Mouse (Mus musculus): ENCODE data around the gene Rybp. TPM values are rescaled to one million over a fixed set of nuclear protein-coding genes. Genes with fewer than 3 reads are reported as not detected.

Rybp gene
- total RNA-seq, 1 experiment from 2014 or later = 26.6 TPM

- peak; percentile 27 for DNase-seq
Observed at GRCm38 (mm10) chr6:100188883-100189743, 98.2 kb downstream of the Rybp start.

DNA sequence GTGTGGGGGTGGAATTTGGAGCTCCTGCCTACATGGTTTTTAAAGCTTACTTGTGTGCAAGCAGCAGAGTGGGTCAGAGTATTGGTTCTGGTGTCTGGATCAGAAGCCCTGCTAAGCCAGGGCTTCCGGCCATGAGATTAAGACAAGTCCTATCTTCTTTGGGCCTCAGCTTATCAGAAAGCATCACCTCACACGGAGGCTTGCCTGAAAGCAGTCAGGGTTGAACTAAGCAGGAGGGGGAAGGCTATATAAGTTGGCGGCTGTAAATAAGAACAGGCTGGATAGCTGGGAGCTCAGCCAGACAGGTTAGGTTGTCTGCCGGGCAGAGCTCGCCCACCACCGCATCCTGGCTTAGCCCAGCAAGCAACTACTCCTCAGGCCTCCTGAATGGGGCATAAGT, 99.5 kb downstream of the Rybp start:
- no peak for DNase-seq

DNA sequence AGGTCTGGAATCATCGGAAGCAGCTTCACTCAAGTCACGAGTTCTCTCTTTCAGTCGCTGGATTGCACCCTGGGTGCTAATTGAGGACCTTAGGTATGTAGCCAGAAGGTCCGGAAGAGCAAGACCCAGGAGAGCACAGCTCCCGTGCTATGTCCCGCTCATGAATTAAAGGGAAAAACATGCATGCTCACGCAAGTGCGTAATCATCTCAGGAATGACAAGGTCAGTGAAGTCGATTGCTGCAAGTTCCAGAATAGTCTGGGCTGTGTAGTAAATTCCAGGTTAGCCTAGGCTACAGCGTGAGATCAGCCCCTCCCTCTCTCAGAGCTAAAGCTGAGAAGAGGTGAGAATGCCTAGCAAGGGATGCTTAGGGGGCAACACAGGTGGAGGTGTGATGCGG, 100.5 kb downstream of the Rybp start:
- DNase-seq = no peak

GRCm38 (mm10) chr6:100185524-100185923, 101.8 kb downstream of the Rybp start:
- no peak for DNase-seq

- DNase-seq = peak; percentile 21
Observed at GRCm38 (mm10) chr6:100183344-100183743, 103.9 kb downstream of the Rybp start.

- DNase-seq = no peak
Observed at GRCm38 (mm10) chr6:100180883-100181262, 106.4 kb downstream of the Rybp start.

DNA sequence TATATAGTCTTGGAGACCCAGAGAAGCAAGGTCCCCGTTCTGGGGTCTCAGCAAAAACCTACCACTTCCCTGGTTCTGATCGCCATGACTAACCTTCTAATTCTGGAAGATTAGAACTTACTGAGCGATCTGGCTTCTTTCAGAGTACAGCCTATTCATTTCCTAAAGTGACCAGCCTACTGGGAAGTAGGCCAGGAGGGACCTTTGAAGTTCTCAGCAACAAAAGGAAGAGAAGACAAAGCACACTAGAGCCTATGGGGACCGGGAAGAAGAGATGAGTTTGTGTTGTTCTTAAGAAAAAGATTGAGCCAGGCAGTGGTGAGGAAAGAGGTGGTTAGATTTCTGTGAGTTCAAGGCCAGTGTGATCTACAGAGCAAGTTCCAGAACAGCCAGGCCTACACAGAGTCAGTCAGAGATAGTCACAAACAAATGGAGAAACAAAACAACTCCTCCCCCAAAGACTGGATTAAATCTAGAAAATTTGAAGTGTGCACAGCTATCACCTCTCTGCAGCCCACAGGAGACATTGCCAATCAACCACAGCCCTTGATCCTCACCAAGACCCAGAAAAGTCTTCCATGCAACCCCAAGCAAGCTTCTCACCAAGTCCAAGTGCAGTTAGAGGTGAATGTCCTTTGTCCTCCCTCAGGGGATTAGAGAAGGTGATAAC, 106.9 kb downstream of the Rybp start:
- DNase-seq = no peak

DNA sequence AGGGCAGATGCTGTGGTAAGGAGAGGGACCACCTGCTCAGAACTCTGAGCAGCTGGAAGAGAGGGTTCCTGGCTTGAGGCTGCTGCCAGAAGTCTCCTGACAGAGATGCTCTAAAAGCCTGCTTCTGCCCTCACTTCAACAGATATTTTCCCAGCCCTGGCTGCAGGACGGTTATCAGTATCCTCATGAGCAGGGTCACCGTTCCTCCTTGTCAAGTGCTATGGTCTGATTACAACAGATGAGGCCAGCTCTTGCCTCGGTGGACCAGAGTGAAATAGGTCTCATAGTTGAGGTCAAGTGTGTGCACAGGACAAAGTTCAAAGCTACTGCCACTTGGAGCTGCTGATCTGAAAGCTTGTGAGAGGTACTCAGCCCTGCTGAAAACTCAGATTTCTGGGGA, 108.5 kb downstream of the Rybp start:
- no peak for DNase-seq

All from adrenal gland, postnatal 14 days (tissue).